Mouse (Mus musculus) midbrain, embryonic 10.5 days (tissue): Measurements from ENCODE around the gene Camta1. TPM values are rescaled to one million over a fixed set of nuclear protein-coding genes. Genes with fewer than 3 reads are reported as not detected.

ENCODE experiments used
- DNase-seq: peaks from one replicate; pipeline ENCODE4 v3.0.0-alpha.2; 2017; ENCODE audit warnings: low spot score
- H3K27ac ChIP-seq: fragments of 300-500 bp; sonication (generic); replicated peaks from 2 replicates; pipeline ENCODE4 v1.5.1; 2016; ENCODE audit warnings: mild to moderate bottlenecking
- H3K27me3 ChIP-seq: fragments of 300-500 bp; sonication (generic); 2 replicates; pipeline ENCODE4 v1.6.1; 2016; ENCODE audit warnings: low read depth, mild to moderate bottlenecking; ENCODE audit not compliant: poor library complexity, severe bottlenecking
- H3K36me3 ChIP-seq: fragments of 300-500 bp; sonication (generic); 2 replicates; pipeline ENCODE4 v1.6.1; 2016; ENCODE audit warnings: mild to moderate bottlenecking, moderate library complexity
- H3K4me1 ChIP-seq: fragments of 300-500 bp; sonication (generic); 2 replicates; pipeline ENCODE4 v1.6.1; 2016
- H3K4me3 ChIP-seq: fragments of 300-500 bp; sonication (generic); 2 replicates; pipeline ENCODE4 v1.5.1; 2016; ENCODE audit warnings: mild to moderate bottlenecking, moderate library complexity
- H3K9me3 ChIP-seq: fragments of 300-500 bp; sonication (generic); replicated peaks from 2 replicates; pipeline ENCODE4 v1.6.1; 2016; ENCODE audit warnings: mild to moderate bottlenecking
- WGBS: fragments of 180-500 bp; shearing (Covaris S2); methylation state at CpG from one replicate; pipeline ENCODE4 v1.1.7; 2016; 5-methylcytosine and 5-hydroxymethylcytosine counted together
- polyA plus RNA-seq: library from polyadenylated mRNA; unstranded; fragments of >200 nt; fragmentation: Nextera tagmentation; extraction: Ambion mirVana; gene quantifications from 2 replicates; pipeline ENCODE4 v1.2.1, GENCODE M21; 2016

The Camta1 gene
- polyA plus RNA-seq, 1 experiment from 2014 or later: 137 TPM

DNA sequence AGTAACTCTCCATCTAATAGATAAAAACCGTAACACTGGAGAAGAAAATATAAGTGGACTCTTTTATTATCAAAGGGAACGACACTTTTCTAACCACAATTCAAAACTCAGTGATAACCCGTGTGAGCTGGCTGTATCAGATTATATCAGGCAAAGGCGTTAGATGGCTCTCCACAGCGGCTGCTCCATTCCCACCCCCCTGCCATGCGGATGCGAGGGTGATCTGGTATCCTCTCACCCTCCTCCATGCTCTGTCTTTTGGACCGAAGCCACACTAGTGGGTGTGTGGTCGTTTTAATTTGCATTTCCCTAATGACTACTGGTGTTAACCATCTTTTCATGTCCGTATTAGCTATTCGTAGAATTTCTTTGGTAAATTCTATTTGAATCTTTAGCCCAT lies 403.0 kb downstream of the Camta1 start:
- Histone ChIP-seq H3K36me3 (no peaks in the 10 kb centered on the region), H3K9me3 (no peaks in the 10 kb centered on the region), H3K4me3 (no peak overlapping the region), H3K4me1 (peaks cover 23% of the 10 kb centered on the region), H3K27ac (no peak overlapping the region), H3K27me3 (no peaks in the 10 kb centered on the region)
- DNase-seq: no peak
- WGBS: 85% methylated on average over 11 of the region's 11 CpGs

GRCm38 (mm10) chr4:151454611-151455010 lies 407.1 kb downstream of the Camta1 start:
- no peak for DNase-seq
- no peak overlapping the region; the same call in 1 of the 2 replicates for H3K27ac ChIP-seq
- H3K9me3 ChIP-seq: no peaks in the 10 kb centered on the region
- no peaks in the 10 kb centered on the region for H3K36me3 ChIP-seq
- H3K4me3 ChIP-seq: no peak overlapping the region
- H3K4me1 ChIP-seq: peaks cover 35% of the 10 kb centered on the region
- H3K27me3 ChIP-seq: no peaks in the 10 kb centered on the region
- 85% methylated on average over 3 of the region's 3 CpGs for WGBS

DNA sequence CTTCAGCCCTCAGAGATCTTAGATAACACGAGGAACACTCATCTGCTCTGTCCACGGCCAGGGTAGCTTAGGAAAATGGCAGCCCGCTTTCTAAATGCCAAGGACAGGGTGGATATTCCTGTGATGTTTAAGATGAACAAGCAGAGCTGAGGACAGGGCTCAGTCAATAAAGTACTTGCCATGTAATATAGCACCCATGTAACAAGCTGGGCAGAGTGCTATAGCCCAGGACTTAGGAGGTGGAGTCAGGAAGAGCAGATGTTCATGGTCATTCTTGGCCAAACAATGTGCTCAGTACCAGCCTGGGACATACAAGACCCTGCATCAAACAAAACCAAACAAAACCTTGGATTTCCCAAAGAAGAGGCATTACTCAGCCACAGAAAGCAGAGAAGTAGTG lies 407.6 kb downstream of the Camta1 start:
- Histone ChIP-seq H3K9me3 (no peaks in the 10 kb centered on the region), H3K36me3 (no peaks in the 10 kb centered on the region), H3K27me3 (no peaks in the 10 kb centered on the region), H3K27ac (no peak overlapping the region), H3K4me3 (no peak overlapping the region), H3K4me1 (peaks cover 41% of the 10 kb centered on the region)
- DNase-seq: no peak
- 86% methylated on average over 3 of the region's 3 CpGs for WGBS

DNA sequence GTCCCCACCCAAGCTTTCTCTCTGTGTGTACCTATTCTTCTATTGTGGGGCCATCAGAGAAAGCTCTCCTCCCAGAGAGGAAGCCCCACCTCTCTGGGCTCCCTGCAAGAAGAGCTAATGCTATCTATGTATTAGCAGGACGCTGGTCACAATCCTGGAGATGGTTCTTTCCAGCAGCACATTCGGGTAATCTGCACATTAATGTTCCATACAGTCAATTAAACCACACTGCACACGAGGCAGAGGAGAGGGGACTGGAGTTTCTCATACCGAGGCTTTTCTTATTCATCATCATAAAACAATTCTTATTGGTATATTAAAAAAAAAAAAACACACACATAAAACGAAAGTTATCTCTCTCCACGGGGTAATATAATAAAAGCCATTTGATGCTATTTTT lies 409.8 kb downstream of the Camta1 start:
- Histone ChIP-seq H3K27me3 (no peaks in the 10 kb centered on the region), H3K27ac (no peak overlapping the region), H3K4me3 (no peak overlapping the region), H3K36me3 (no peaks in the 10 kb centered on the region), H3K9me3 (no peaks in the 10 kb centered on the region), H3K4me1 (peaks cover 44% of the 10 kb centered on the region)
- WGBS: 83% methylated on average over 6 of the region's 6 CpGs
- no peak for DNase-seq

- Histone ChIP-seq H3K4me3 (no peak overlapping the region), H3K27ac (peak overlapping the region; percentile 25)
These were observed 411.7 kb downstream of the Camta1 start for GRCm38 (mm10) chr4:151449981-151450380.

DNA sequence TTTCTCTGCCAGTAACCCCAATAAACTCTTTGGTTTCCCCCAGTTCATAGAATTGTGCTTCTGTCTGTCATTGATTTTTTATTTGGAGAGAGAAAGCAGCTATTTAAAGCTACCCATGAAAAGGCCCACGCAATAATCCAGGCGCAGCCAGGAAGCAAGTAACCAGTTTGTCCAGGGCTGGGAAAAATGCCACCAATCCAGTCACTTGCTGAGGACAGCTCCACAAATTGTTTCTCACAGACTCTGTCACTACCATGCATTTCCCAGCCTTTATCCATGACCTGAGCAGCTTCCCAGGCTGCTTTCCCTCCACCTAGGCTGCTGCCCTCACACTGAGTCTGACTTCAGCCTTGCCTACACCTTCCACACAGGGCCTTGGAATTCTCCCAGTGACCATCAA lies 413.3 kb downstream of the Camta1 start:
- DNase-seq: no peak
- no peaks in the 10 kb centered on the region for H3K36me3 ChIP-seq
- WGBS: 100% methylated on average over 2 of the region's 2 CpGs
- H3K4me1 ChIP-seq: peaks cover 27% of the 10 kb centered on the region
- no peaks in the 10 kb centered on the region for H3K27me3 ChIP-seq
- no peak overlapping the region for H3K27ac ChIP-seq
- no peak overlapping the region for H3K4me3 ChIP-seq
- H3K9me3 ChIP-seq: no peaks in the 10 kb centered on the region

More at GRCm38 (mm10) chr4:151449981-151450380, 411.7 kb downstream of the Camta1 start:
- Histone ChIP-seq H3K9me3 (no peaks in the 10 kb centered on the region), H3K36me3 (no peaks in the 10 kb centered on the region), H3K4me1 (peaks cover 31% of the 10 kb centered on the region), H3K27me3 (no peaks in the 10 kb centered on the region)
- peak; percentile 48 for DNase-seq
- 19% methylated on average over 8 of the region's 8 CpGs for whole genome bisulfite sequencing

DNA sequence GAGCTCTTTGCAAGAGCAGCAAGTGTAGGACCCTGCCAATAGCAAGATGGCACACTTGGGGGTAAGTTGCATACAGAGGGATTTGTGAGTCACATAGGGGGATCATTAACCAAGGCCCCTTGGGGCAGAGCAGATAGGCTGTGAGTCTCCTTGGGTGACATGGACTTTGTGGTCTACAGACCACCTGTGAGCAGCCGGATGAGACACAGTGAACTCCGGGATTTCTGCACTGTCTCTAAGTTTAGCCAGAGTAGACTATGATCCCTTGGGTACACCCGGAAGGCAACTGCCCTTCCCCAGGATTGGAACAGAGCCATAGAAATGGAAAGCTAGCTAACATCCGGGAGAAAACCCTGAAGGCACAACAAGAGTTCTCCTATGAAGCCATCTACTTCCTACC lies 417.0 kb downstream of the Camta1 start:
- DNase-seq: no peak
- H3K27ac ChIP-seq: no peak overlapping the region
- H3K4me3 ChIP-seq: no peak overlapping the region
- 93% methylated on average over 4 of the region's 4 CpGs for WGBS
- H3K4me1 ChIP-seq: peaks cover 9% of the 10 kb centered on the region
- H3K9me3 ChIP-seq: no peaks in the 10 kb centered on the region
- no peaks in the 10 kb centered on the region for H3K27me3 ChIP-seq
- no peaks in the 10 kb centered on the region for H3K36me3 ChIP-seq

DNA sequence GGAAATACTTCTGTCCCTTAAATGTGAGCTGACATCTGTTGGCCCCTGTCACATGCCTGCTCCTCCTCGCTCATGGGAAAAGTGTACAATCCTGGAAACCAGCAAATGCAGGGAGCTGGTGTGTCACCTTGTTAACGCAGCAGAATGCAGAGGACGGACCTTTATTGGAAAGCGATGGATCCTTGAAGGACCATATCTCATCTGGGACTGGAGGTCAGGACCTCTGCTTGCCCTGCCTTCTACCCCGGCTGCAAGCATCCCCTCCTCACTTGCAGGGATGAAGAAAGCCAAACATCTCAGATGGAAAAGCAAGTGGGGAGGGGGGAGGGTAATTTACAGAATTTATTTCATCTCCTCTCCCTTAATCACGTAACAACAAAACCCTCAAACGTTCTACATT lies 423.1 kb downstream of the Camta1 start:
- no peak overlapping the region for H3K27ac ChIP-seq
- WGBS: 56% methylated on average over 7 of the region's 7 CpGs
- H3K27me3 ChIP-seq: no peaks in the 10 kb centered on the region
- H3K9me3 ChIP-seq: no peaks in the 10 kb centered on the region
- H3K36me3 ChIP-seq: no peaks in the 10 kb centered on the region
- no peak for DNase-seq
- H3K4me3 ChIP-seq: no peak overlapping the region
- peaks cover 12% of the 10 kb centered on the region for H3K4me1 ChIP-seq

DNA sequence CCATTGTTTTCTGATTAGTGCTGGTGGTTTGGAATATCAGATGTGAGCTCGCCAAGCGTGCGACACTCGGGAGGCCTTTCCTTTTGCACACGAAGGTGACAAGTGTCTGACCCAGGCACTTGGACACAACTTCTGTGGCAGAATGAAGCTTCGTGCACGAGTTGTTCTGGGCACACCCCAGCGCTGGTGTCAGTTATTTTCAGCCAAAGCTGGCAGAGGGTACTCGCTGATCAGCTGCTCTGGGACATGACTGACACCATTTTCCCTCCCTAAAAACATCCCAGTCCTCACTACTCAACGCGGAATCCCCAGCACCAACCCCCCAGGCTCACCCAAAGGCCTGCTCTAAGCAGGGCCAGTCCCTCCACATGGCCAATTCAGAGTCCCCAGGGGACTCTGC lies 423.8 kb downstream of the Camta1 start:
- H3K27ac ChIP-seq: peak overlapping the region; percentile 46; the same call in 1 of the 2 replicates
- no peaks in the 10 kb centered on the region for H3K27me3 ChIP-seq

DNA sequence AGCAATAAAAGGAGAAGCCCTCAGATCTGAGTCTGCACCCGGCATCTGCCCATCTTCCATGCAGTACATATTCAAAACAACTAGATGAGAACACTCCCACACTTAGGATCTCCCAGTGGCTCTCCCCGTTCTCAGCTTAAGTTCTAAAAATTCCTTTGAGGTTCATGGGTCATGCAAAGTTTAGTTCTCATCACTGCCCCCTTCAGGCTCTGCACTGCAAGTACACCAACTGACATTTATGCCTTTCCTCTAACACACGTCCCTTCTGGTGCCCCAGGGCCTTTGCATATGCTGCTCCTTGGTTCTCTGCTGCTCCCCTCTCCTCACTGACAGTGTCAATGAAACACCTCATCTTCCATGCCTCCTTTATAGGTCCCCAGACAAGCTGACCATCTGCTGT lies 436.5 kb downstream of the Camta1 start:
- no peaks in the 10 kb centered on the region for H3K36me3 ChIP-seq
- no peaks in the 10 kb centered on the region for H3K4me1 ChIP-seq
- H3K27ac ChIP-seq: no peak overlapping the region
- no peak for DNase-seq
- WGBS: 78% methylated on average over 3 of the region's 3 CpGs
- H3K4me3 ChIP-seq: no peak overlapping the region
- peaks cover 13% of the 10 kb centered on the region for H3K9me3 ChIP-seq
- H3K27me3 ChIP-seq: no peaks in the 10 kb centered on the region

More for the DNA sequence above, 423.8 kb downstream of the Camta1 start:
- Histone ChIP-seq H3K4me1 (peaks cover 12% of the 10 kb centered on the region), H3K36me3 (no peaks in the 10 kb centered on the region), H3K4me3 (no peak overlapping the region), H3K9me3 (no peaks in the 10 kb centered on the region)
- 80% methylated on average over 11 of the region's 11 CpGs for WGBS
- no peak for DNase-seq

DNA sequence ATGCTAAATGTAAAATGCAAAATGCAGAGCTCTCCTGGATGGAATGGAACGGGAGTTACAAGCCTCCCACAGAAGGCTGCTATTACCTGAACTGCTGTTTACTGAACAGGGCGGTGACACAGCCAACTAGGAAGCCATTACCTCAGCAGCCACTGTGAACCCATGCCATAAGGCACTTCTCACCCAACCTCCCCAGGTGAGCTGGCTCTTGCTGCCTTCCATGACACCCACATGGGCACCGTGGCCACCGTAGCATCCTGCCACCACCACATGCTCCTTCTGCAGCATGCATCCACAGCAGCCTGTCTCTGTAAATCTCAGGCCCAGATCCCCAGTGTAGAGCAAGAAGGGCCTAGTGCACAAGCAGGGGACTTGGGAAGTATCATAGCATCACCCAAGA lies 438.8 kb downstream of the Camta1 start:
- no peaks in the 10 kb centered on the region for H3K36me3 ChIP-seq
- no peak overlapping the region for H3K4me3 ChIP-seq
- WGBS: 89% methylated on average over 4 of the region's 4 CpGs
- H3K4me1 ChIP-seq: no peaks in the 10 kb centered on the region; the same call in 1 of the 2 replicates
- no peaks in the 10 kb centered on the region for H3K27me3 ChIP-seq
- peaks cover 9% of the 10 kb centered on the region for H3K9me3 ChIP-seq
- no peak for DNase-seq
- no peak overlapping the region for H3K27ac ChIP-seq

- Histone ChIP-seq H3K36me3 (no peaks in the 10 kb centered on the region), H3K9me3 (peaks cover 5% of the 10 kb centered on the region), H3K27me3 (no peaks in the 10 kb centered on the region), H3K27ac (no peak overlapping the region), H3K4me1 (no peaks in the 10 kb centered on the region; the same call in 1 of the 2 replicates), H3K4me3 (no peak overlapping the region)
- 70% methylated on average over 8 of the region's 8 CpGs for WGBS
- no peak for DNase-seq
These were observed 439.3 kb downstream of the Camta1 start for GRCm38 (mm10) chr4:151422361-151422760.

DNA sequence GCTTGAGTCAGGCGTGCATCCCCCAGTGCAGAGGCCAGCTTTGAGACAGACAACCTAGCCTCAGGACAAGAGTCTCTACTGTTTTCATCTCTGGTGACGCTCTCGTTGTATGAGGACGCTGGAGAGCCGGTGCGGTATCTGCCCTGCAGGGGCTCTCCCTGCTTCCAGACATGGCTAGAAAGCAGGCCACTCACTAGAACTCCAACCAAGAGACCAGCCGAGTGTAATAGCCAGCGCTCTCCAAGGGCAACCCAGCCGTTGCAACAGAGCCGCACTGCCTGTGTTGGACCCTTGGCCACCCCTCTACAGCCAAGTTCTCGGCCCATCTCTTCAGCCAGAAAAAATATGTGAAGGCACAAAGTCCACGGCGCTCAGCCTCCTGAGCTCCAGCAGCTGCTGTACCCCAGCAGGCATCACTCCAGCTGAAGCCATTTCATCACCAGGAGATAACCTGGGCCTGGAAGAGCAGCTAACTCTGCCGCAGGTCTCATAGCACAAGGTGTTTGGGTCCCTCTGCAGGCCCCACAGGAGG lies 443.3 kb downstream of the Camta1 start:
- H3K9me3 ChIP-seq: no peaks in the 10 kb centered on the region
- no peaks in the 10 kb centered on the region for H3K36me3 ChIP-seq
- 82% methylated on average over 14 of the region's 14 CpGs for WGBS
- no peaks in the 10 kb centered on the region; the same call in 1 of the 2 replicates for H3K4me1 ChIP-seq
- H3K4me3 ChIP-seq: no peak overlapping the region
- DNase-seq: no peak
- H3K27me3 ChIP-seq: no peaks in the 10 kb centered on the region
- no peak overlapping the region for H3K27ac ChIP-seq

GRCm38 (mm10) chr4:151415812-151416211 lies 445.9 kb downstream of the Camta1 start:
- H3K4me3 ChIP-seq: no peak overlapping the region
- no peak overlapping the region for H3K27ac ChIP-seq
- peaks cover 21% of the 10 kb centered on the region for H3K4me1 ChIP-seq
- no peak for DNase-seq
- H3K27me3 ChIP-seq: peaks cover 11% of the 10 kb centered on the region; the same call in 1 of the 2 replicates
- WGBS: 91% methylated on average over 4 of the region's 4 CpGs
- H3K9me3 ChIP-seq: no peaks in the 10 kb centered on the region
- H3K36me3 ChIP-seq: no peaks in the 10 kb centered on the region
